Mouse (Mus musculus): Measurements from ENCODE around the gene St5.

St5 gene

GRCm38 (mm10) chr7:109484221-109484620, 219.2 kb downstream of the St5 start:
- no peak for DNase-seq (ENCODE audit: low spot score in 2 of 2)

DNA sequence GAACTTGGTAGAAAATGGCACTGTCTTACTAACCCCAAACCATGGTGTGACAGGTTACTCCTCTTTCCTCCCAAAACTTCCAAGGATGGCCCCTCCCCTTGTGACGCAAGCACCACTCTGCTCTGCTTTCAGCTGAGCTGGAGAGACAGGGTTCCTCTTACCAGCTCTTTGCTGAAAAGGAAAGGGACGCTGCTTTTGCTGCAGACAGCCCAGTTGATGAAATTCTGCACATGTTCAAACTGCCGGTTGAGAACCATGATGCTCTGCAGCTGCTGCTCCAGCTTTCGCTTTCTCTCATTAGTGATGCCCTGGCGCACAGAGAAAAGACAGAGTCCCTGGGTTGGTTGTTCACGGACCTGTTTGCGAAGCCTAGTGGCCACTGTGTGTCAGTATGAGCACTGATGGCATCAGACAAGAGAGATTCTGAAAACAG, 222.6 kb downstream of the St5 start:
- no peak for DNase-seq (ENCODE audit: low spot score in 2 of 2)

GRCm38 (mm10) chr7:109477926-109478325, 225.5 kb downstream of the St5 start:
- DNase-seq (ENCODE audit: low spot score in 2 of 2), result no peak
